Comparison of ENCODE assay signal across 35 mouse cellular contexts in genomic region chr19:11635572-11635971, GRCm38 (mm10). TPM values are rescaled to one million over a fixed set of nuclear protein-coding genes. Genes with fewer than 3 reads are reported as not detected.
DNase-seq lines count a peak whose midpoint lies in the region; ATAC-seq and TF ChIP-seq lines count a peak whose summit lies in the region.
"Had no signal": no experiment of that assay in that cellular context is flagged by ENCODE, and none has a peak within 500 bp of the region (broad histone marks: within the 10 kb centered on the region; RNA-seq: fewer than 3 reads in every experiment).

No protein-coding gene starts in this region.

- no peak for TF ChIP-seq RAD21 in MEL (IDR thresholded peaks at IDR 0.05; ENCODE audit: low read depth, low read length)

- H3K79me2 ChIP-seq in MEL (ENCODE audit: control insufficient read depth, insufficient read depth, low read length, poor library complexity), result no peaks in the 10 kb centered on the region

- H3K27ac ChIP-seq in MEL (ENCODE audit: control insufficient read depth, low read depth, low read length), result peak overlapping the region; percentile 97
- H3K27ac ChIP-seq: embryonic facial prominence, embryonic 10.5 days; embryonic facial prominence, embryonic 13.5 days; forebrain, embryonic 12.5 days; forebrain, embryonic 15.5 days; heart, adult 2 months; heart, embryonic 10.5 days; hindbrain, embryonic 10.5 days; hindbrain, embryonic 14.5 days; hindbrain, postnatal 0 days had no signal

- no peaks in the 10 kb centered on the region for H3K27me3 ChIP-seq in MEL (ENCODE audit: control insufficient read depth in 1 of 2, insufficient read depth in 2 of 2, low read length in 2 of 2)
- H3K27me3 ChIP-seq: embryonic facial prominence, embryonic 13.5 days; forebrain, embryonic 12.5 days; forebrain, embryonic 15.5 days had no signal

- H3K4me3 ChIP-seq in MEL (ENCODE audit: control insufficient read depth in 1 of 2, insufficient read depth in 1 of 2, low read depth in 2 of 2, low read length in 2 of 2), result peak overlapping the region in 1 of 2 experiments; percentile 55; a peak in 2 of 4 replicates
- H3K4me3 ChIP-seq: embryonic facial prominence, embryonic 10.5 days; embryonic facial prominence, embryonic 13.5 days; erythroblast, embryonic 14.5 days; forebrain, embryonic 12.5 days; forebrain, embryonic 15.5 days; heart, adult 2 months; heart, embryonic 10.5 days; hindbrain, embryonic 10.5 days had no signal

- peaks cover 0 to 21% of the 10 kb centered on the region in 2 experiments; a peak in 2 of 4 replicates for H3K36me3 ChIP-seq in MEL (ENCODE audit: control insufficient read depth in 1 of 2, insufficient read depth in 2 of 2, low read length in 2 of 2)
- H3K36me3 ChIP-seq: embryonic facial prominence, embryonic 10.5 days; embryonic facial prominence, embryonic 13.5 days; forebrain, embryonic 12.5 days; forebrain, embryonic 15.5 days; heart, embryonic 10.5 days; hindbrain, embryonic 10.5 days had no signal

- TF ChIP-seq EP300 in MEL (IDR thresholded peaks at IDR 0.05; ENCODE audit: low read depth in 1 of 2, low read length in 2 of 2), result peak; percentile 86 to 91

- H3K9ac ChIP-seq in MEL (ENCODE audit: control insufficient read depth, low read depth, low read length, poor library complexity, severe bottlenecking), result peak overlapping the region; percentile 68
- H3K9ac ChIP-seq: embryonic facial prominence, embryonic 13.5 days; forebrain, embryonic 12.5 days; forebrain, embryonic 15.5 days; hindbrain, embryonic 14.5 days had no signal

- DNase-seq in MEL (ENCODE audit: low read depth, low spot score), result peak; percentile 85
- DNase-seq in kidney, postnatal 10 days, result no peak
- DNase-seq in adrenal gland, postnatal 36 days, result no peak
- DNase-seq: adrenal gland, postnatal 10 days; cerebellum, adult 11 months; cerebellum, adult 2 months; cerebellum, adult 9-11 months; cerebellum, postnatal 25 days; embryo, embryonic 11 days; gastrocnemius, postnatal 25 days; heart, adult 2 months had no signal

- peak; percentile 76 for ATAC-seq in common myeloid progenitor, adult 5-6 weeks (replicated peaks; ENCODE audit: low read depth, poor library complexity, severe bottlenecking)
- peak; percentile 67 for ATAC-seq in megakaryocyte, adult 5-6 weeks (ENCODE audit: poor library complexity, severe bottlenecking)
- ATAC-seq in activated CD4-positive, CD25-positive, alpha-beta regulatory T cell, adult 4 months, result no peak
- ATAC-seq: CD4-positive, CD25-positive, alpha-beta regulatory T cell, adult 4 months; forebrain, embryonic 15.5 days; hindbrain, postnatal 0 days; inflammation-experienced regulatory T-cells, adult 6 months; intestine, embryonic 16.5 days had no signal

- no peaks in the 10 kb centered on the region for H3K9me3 ChIP-seq in MEL (replicated peaks; ENCODE audit: insufficient read depth, low read length)
- H3K9me3 ChIP-seq: embryonic facial prominence, embryonic 10.5 days; embryonic facial prominence, embryonic 13.5 days; forebrain, embryonic 12.5 days; forebrain, embryonic 15.5 days; heart, embryonic 10.5 days; hindbrain, embryonic 10.5 days had no signal

- TF ChIP-seq POLR2A in MEL (IDR thresholded peaks at IDR 0.05; ENCODE audit: control insufficient read depth in 1 of 2, insufficient read depth in 1 of 2, low read depth in 1 of 2, low read length in 2 of 2, poor library complexity in 1 of 2), result peak in 1 of 2 experiments; percentile 46; a peak in 2 of 4 replicates

- no peak for TF ChIP-seq CTCF in MEL (IDR thresholded peaks at IDR 0.05 in 2 of 3, conservative IDR thresholded peaks at IDR 0.05 in 1 of 3; ENCODE audit: control insufficient read depth in 1 of 3, insufficient read depth in 1 of 3, low read depth in 2 of 3, low read length in 3 of 3, poor library complexity in 1 of 3, severe bottlenecking in 1 of 3)

- peaks cover 3 to 11% of the 10 kb centered on the region in 2 experiments; a peak in 3 of 4 replicates for H3K4me1 ChIP-seq in MEL (ENCODE audit: control insufficient read depth in 1 of 2, insufficient read depth in 2 of 2, low read length in 2 of 2)
- H3K4me1 ChIP-seq: embryonic facial prominence, embryonic 10.5 days; embryonic facial prominence, embryonic 13.5 days; forebrain, embryonic 12.5 days; forebrain, embryonic 15.5 days; heart, embryonic 10.5 days; hindbrain, embryonic 10.5 days had no signal

TF ChIP-seq in MEL, 35 proteins besides CTCF, POLR2A, EP300 and RAD21 (continues in another document):
- peak; percentile 81 for TF ChIP-seq GATA1 (IDR thresholded peaks at IDR 0.05; ENCODE audit: low read depth, low read length)
- peak; percentile 53 for TF ChIP-seq TCF12 (IDR thresholded peaks at IDR 0.05; ENCODE audit: low read depth, low read length)
- TF ChIP-seq UBTF (IDR thresholded peaks at IDR 0.05; ENCODE audit: borderline replicate concordance, insufficient read depth, low read depth, low read length), result no peak
- peak; percentile 83 for TF ChIP-seq RCOR1 (IDR thresholded peaks at IDR 0.05; ENCODE audit: low read depth, low read length)
- peak; percentile 51; the same call in 1 of the 2 replicates for TF ChIP-seq JUND (IDR thresholded peaks at IDR 0.05; ENCODE audit: low read depth, low read length)
- 0 out of 2 replicates have a peak, but pooled peaks have one; percentile 28 for TF ChIP-seq ELF1 (IDR thresholded peaks at IDR 0.05; ENCODE audit: low read depth, low read length)
- TF ChIP-seq MXI1 (IDR thresholded peaks at IDR 0.05; ENCODE audit: low read depth, low read length), result peak; percentile 55
- TF ChIP-seq E2F4 (IDR thresholded peaks at IDR 0.05; ENCODE audit: borderline replicate concordance, low read depth, low read length), result no peak
- 0 out of 2 replicates have a peak, but pooled peaks have one; percentile 5 for TF ChIP-seq ZNF384 (IDR thresholded peaks at IDR 0.05; ENCODE audit: low read depth, low read length)
- peak; percentile 85 for TF ChIP-seq MYC (IDR thresholded peaks at IDR 0.05; ENCODE audit: low read depth, low read length)
- TF ChIP-seq GABPA (IDR thresholded peaks at IDR 0.05; ENCODE audit: low read depth, low read length), result no peak
- TF ChIP-seq KAT2A (conservative IDR thresholded peaks at IDR 0.05; ENCODE audit: low read depth, low read length), result no peak
- TF ChIP-seq BHLHE40 (IDR thresholded peaks at IDR 0.05; ENCODE audit: borderline replicate concordance, low read depth, low read length), result 0 out of 2 replicates have a peak, but pooled peaks have one; percentile 11
- TF ChIP-seq CHD1 (IDR thresholded peaks at IDR 0.05; ENCODE audit: low read depth, low read length), result no peak
- no peak for TF ChIP-seq ZC3H11A (IDR thresholded peaks at IDR 0.05; ENCODE audit: low read depth, low read length)
- peak; percentile 72 for TF ChIP-seq TBP (IDR thresholded peaks at IDR 0.05; ENCODE audit: low read depth, low read length)
- TF ChIP-seq ETS1 (IDR thresholded peaks at IDR 0.05; ENCODE audit: low read depth, low read length), result peak; percentile 75
- no peak for TF ChIP-seq SMC3 (IDR thresholded peaks at IDR 0.05; ENCODE audit: low read depth, low read length)

RNA-seq across cellular contexts. Expression of gene Ms4a3, which starts 5.1 kb away (rescaled TPM):
- total RNA-seq in MEL (2012; rRNA removed), result 0.88 and 1.0 TPM in 2 replicates
- polyA plus RNA-seq in MEL (2012; ENCODE audit: insufficient read depth in 1 of 2, insufficient read length in 2 of 2, low read depth in 1 of 2, low replicate concordance in 2 of 2, missing spikeins in 1 of 2), result 1 to 10 TPM in 1 of 2 experiments, not detected in 1; 1.0 TPM
- 31.1 and 41.7 TPM in 2 replicates for total RNA-seq in common myeloid progenitor, adult 5-6 weeks (2017)
- 42.5 and 48.3 TPM in 2 replicates for total RNA-seq in megakaryocyte, adult 5-6 weeks (2015)
- 29.5 and 38.1 TPM in 2 replicates for total RNA-seq in megakaryocyte, adult 5-6 weeks (2017)
- total RNA-seq in adrenal gland, postnatal 36 days (2021), result not detected
- not detected for polyA plus RNA-seq in activated CD4-positive, CD25-positive, alpha-beta regulatory T cell, adult 4 months (2017; shearing (Covaris generic))
- total RNA-seq: adrenal gland, adult 18-20 months; gastrocnemius, adult 8-10 months; gastrocnemius, postnatal 25 days; heart, adult 2 months; heart, postnatal 25 days; hindbrain, postnatal 0 days had no signal
- polyA plus RNA-seq: C2C12; CD4-positive, CD25-positive, alpha-beta regulatory T cell, adult 4 months; cerebellum, adult 2 months; cortical plate, adult 2 months; embryonic facial prominence, embryonic 13.5 days; erythroblast, embryonic 14.5 days; forebrain, embryonic 12.5 days; forebrain, embryonic 15.5 days; gonadal fat pad, adult 2 months; heart, adult 2 months; heart, embryonic 10.5 days; heart, embryonic 14.5 days; heart, postnatal 0 days; hindbrain, embryonic 10.5 days; hindbrain, embryonic 14.5 days; hindbrain, postnatal 0 days; inflammation-experienced regulatory T-cells, adult 6 months had no signal

RNA-seq across cellular contexts. Expression of gene Ms4a2, which starts 12.1 kb away (rescaled TPM):
- total RNA-seq in MEL (2012; rRNA removed), result 1.5 and 3.1 TPM in 2 replicates
- polyA plus RNA-seq in MEL (2012; ENCODE audit: insufficient read depth in 1 of 2, insufficient read length in 2 of 2, low read depth in 1 of 2, low replicate concordance in 2 of 2, missing spikeins in 1 of 2), result under 1 TPM in 1 of 2 experiments, not detected in 1; 0.32 TPM
- 54.6 and 59.7 TPM in 2 replicates for total RNA-seq in common myeloid progenitor, adult 5-6 weeks (2017)
- 47.4 and 50.5 TPM in 2 replicates for total RNA-seq in megakaryocyte, adult 5-6 weeks (2015)
- total RNA-seq in megakaryocyte, adult 5-6 weeks (2017), result 79.4 and 80.1 TPM in 2 replicates
- total RNA-seq in adrenal gland, postnatal 36 days (2021), result not detected
- polyA plus RNA-seq in activated CD4-positive, CD25-positive, alpha-beta regulatory T cell, adult 4 months (2017; shearing (Covaris generic)), result not detected
- total RNA-seq: adrenal gland, adult 18-20 months; hindbrain, postnatal 0 days had no signal
- polyA plus RNA-seq: C2C12; CD4-positive, CD25-positive, alpha-beta regulatory T cell, adult 4 months; cerebellum, adult 2 months; embryonic facial prominence, embryonic 10.5 days; forebrain, embryonic 12.5 days; forebrain, embryonic 15.5 days; gonadal fat pad, adult 2 months; heart, embryonic 14.5 days; hindbrain, embryonic 10.5 days; hindbrain, embryonic 14.5 days had no signal

RNA-seq across cellular contexts. Expression of gene Oosp2, which starts 24.8 kb away (rescaled TPM):
- not detected in 2 replicates for total RNA-seq in MEL (2012; rRNA removed)
- not detected for polyA plus RNA-seq in MEL (2012; ENCODE audit: insufficient read depth in 1 of 2, insufficient read length in 2 of 2, low read depth in 1 of 2, low replicate concordance in 2 of 2, missing spikeins in 1 of 2)
- total RNA-seq in common myeloid progenitor, adult 5-6 weeks (2017), result 2.7 TPM in 1 of 2 replicates, not detected in the other
- 0.51 TPM in 1 of 2 replicates, not detected in the other for total RNA-seq in megakaryocyte, adult 5-6 weeks (2015)
- total RNA-seq in megakaryocyte, adult 5-6 weeks (2017), result not detected in 2 replicates
- under 1 TPM in 1 of 2 experiments, not detected in 1; 0.92 TPM for total RNA-seq in adrenal gland, postnatal 36 days (2021)
- not detected for polyA plus RNA-seq in activated CD4-positive, CD25-positive, alpha-beta regulatory T cell, adult 4 months (2017; shearing (Covaris generic))
- total RNA-seq: adrenal gland, postnatal 10 days; adrenal gland, postnatal 4 days; gastrocnemius, adult 8-10 months; gastrocnemius, postnatal 25 days; heart, adult 2 months; heart, postnatal 25 days; hindbrain, postnatal 0 days had no signal
- polyA plus RNA-seq: C2C12; CD4-positive, CD25-positive, alpha-beta regulatory T cell, adult 4 months; cerebellum, adult 2 months; cortical plate, adult 2 months; embryonic facial prominence, embryonic 10.5 days; embryonic facial prominence, embryonic 13.5 days; erythroblast, embryonic 14.5 days; forebrain, embryonic 12.5 days; forebrain, embryonic 15.5 days; gonadal fat pad, adult 2 months; heart, adult 2 months; heart, embryonic 10.5 days; heart, embryonic 14.5 days; heart, postnatal 0 days; hindbrain, embryonic 10.5 days; hindbrain, embryonic 14.5 days; hindbrain, postnatal 0 days; inflammation-experienced regulatory T-cells, adult 6 months; intestine, embryonic 16.5 days had no signal

RNA-seq across cellular contexts. Expression of gene Ms4a6d, which starts 30.9 kb away (rescaled TPM):
- not detected in 2 replicates for total RNA-seq in MEL (2012; rRNA removed)
- polyA plus RNA-seq in MEL (2012; ENCODE audit: insufficient read depth in 1 of 2, insufficient read length in 2 of 2, low read depth in 1 of 2, low replicate concordance in 2 of 2, missing spikeins in 1 of 2), result not detected
- 0.82 TPM in 1 of 2 replicates, not detected in the other for total RNA-seq in common myeloid progenitor, adult 5-6 weeks (2017)
- 62.8 and 76.5 TPM in 2 replicates for total RNA-seq in megakaryocyte, adult 5-6 weeks (2015)
- total RNA-seq in megakaryocyte, adult 5-6 weeks (2017), result 42.6 and 51.4 TPM in 2 replicates
- total RNA-seq in adrenal gland, postnatal 36 days (2021), result 1 to 10 TPM; 3.2 to 5.8 TPM
- 10 to 100 TPM; 14.3 to 14.9 TPM for polyA plus RNA-seq in activated CD4-positive, CD25-positive, alpha-beta regulatory T cell, adult 4 months (2017; shearing (Covaris generic))
- polyA plus RNA-seq: C2C12; erythroblast, embryonic 14.5 days had no signal

RNA-seq across cellular contexts. Expression of gene Oosp1, which starts 55.4 kb away (rescaled TPM):
- total RNA-seq in MEL (2012; rRNA removed), result not detected in 2 replicates
- not detected for polyA plus RNA-seq in MEL (2012; ENCODE audit: insufficient read depth in 1 of 2, insufficient read length in 2 of 2, low read depth in 1 of 2, low replicate concordance in 2 of 2, missing spikeins in 1 of 2)
- total RNA-seq in common myeloid progenitor, adult 5-6 weeks (2017), result 7.4 and 12.8 TPM in 2 replicates
- 0.16 and 0.67 TPM in 2 replicates for total RNA-seq in megakaryocyte, adult 5-6 weeks (2015)
- 1.1 TPM in 1 of 2 replicates, not detected in the other for total RNA-seq in megakaryocyte, adult 5-6 weeks (2017)
- total RNA-seq in adrenal gland, postnatal 36 days (2021), result 1 to 10 TPM in 1 of 2 experiments, not detected in 1; 4.7 TPM
- not detected for polyA plus RNA-seq in activated CD4-positive, CD25-positive, alpha-beta regulatory T cell, adult 4 months (2017; shearing (Covaris generic))
- total RNA-seq: gastrocnemius, adult 8-10 months; gastrocnemius, postnatal 25 days; heart, adult 2 months; heart, postnatal 25 days; hindbrain, postnatal 0 days had no signal
- polyA plus RNA-seq: C2C12; CD4-positive, CD25-positive, alpha-beta regulatory T cell, adult 4 months; cerebellum, adult 2 months; cortical plate, adult 2 months; embryonic facial prominence, embryonic 10.5 days; embryonic facial prominence, embryonic 13.5 days; erythroblast, embryonic 14.5 days; forebrain, embryonic 12.5 days; forebrain, embryonic 15.5 days; gonadal fat pad, adult 2 months; heart, adult 2 months; heart, embryonic 10.5 days; heart, embryonic 14.5 days; heart, postnatal 0 days; hindbrain, embryonic 10.5 days; hindbrain, embryonic 14.5 days; hindbrain, postnatal 0 days; inflammation-experienced regulatory T-cells, adult 6 months; intestine, embryonic 16.5 days had no signal

Comparison
In these comparisons a context has a peak if more than half of its experiments do, and no peak if none do; other contexts are left out.
1. RNA of gene Ms4a3, which starts 5.1 kb away (total RNA-seq): 29.5 to 48.3 TPM in megakaryocyte, adult 5-6 weeks and 31.1 to 41.7 TPM in common myeloid progenitor, adult 5-6 weeks; 0.88 to 1.0 TPM in MEL and not detected in adrenal gland, postnatal 36 days; every median in the first group is over 10 times any median in the second.
2. RNA of gene Ms4a2, which starts 12.1 kb away (total RNA-seq): 47.4 to 80.1 TPM in megakaryocyte, adult 5-6 weeks and 54.6 to 59.7 TPM in common myeloid progenitor, adult 5-6 weeks; 1.5 to 3.1 TPM in MEL and not detected in adrenal gland, postnatal 36 days; every median in the first group is over 10 times any median in the second.